Mouse (Mus musculus) embryonic facial prominence, embryonic 15.5 days (tissue): Measurements from ENCODE around the gene Olfr578. TPM values are rescaled to one million over a fixed set of nuclear protein-coding genes. Genes with fewer than 3 reads are reported as not detected.

Experiments used
- ATAC-seq: fragments of 200-750 bp; cut with Nextera tagmentation; 2 replicates; pipeline ENCODE4 v1.8.0; 2017; ENCODE audit warnings: low read depth, moderate TSS enrichment; ENCODE audit not compliant: insufficient number of reproducible peaks, low FRiP score, low TSS enrichment
- H3K27ac ChIP-seq: fragments of 300-500 bp; sonication (generic); replicated peaks from 2 replicates; pipeline ENCODE4 v1.5.1; 2015; ENCODE audit warnings: mild to moderate bottlenecking, inconsistent platforms
- H3K27me3 ChIP-seq: fragments of 300-500 bp; sonication (generic); 2 replicates; pipeline ENCODE4 v1.6.1; 2015; ENCODE audit warnings: inconsistent platforms
- H3K36me3 ChIP-seq: fragments of 300-500 bp; sonication (generic); 2 replicates; pipeline ENCODE4 v1.6.1; 2015; ENCODE audit warnings: mild to moderate bottlenecking, inconsistent platforms
- H3K4me1 ChIP-seq: fragments of 300-500 bp; sonication (generic); 2 replicates; pipeline ENCODE4 v1.6.1; 2015; ENCODE audit warnings: inconsistent platforms
- H3K4me2 ChIP-seq: fragments of 300-500 bp; sonication (generic); replicated peaks from 2 replicates; pipeline ENCODE4 v1.6.1; 2015; ENCODE audit warnings: mild to moderate bottlenecking, inconsistent platforms
- H3K4me3 ChIP-seq: fragments of 300-500 bp; sonication (generic); replicated peaks from 2 replicates; pipeline ENCODE4 v1.5.1; 2015; ENCODE audit warnings: mild to moderate bottlenecking, inconsistent platforms
- H3K9ac ChIP-seq: fragments of 300-500 bp; sonication (generic); 2 replicates; pipeline ENCODE4 v1.6.1; 2015; ENCODE audit warnings: inconsistent platforms
- H3K9me3 ChIP-seq: fragments of 300-500 bp; sonication (generic); replicated peaks from 2 replicates; pipeline ENCODE4 v1.6.1; 2016; ENCODE audit warnings: inconsistent platforms
- WGBS: fragments of 180-500 bp; shearing (Covaris S2); methylation state at CpG from one replicate; pipeline ENCODE4 v1.1.7; 2015; 5-methylcytosine and 5-hydroxymethylcytosine counted together
- polyA plus RNA-seq: library from polyadenylated mRNA; unstranded; fragments of >200 nt; fragmentation: Nextera tagmentation; extraction: Ambion mirVana; gene quantifications from 2 replicates; pipeline ENCODE4 v1.2.1, GENCODE M21; 2015

Gene Olfr578
- polyA plus RNA-seq: 0.71 and 0.87 TPM in 2 replicates

DNA sequence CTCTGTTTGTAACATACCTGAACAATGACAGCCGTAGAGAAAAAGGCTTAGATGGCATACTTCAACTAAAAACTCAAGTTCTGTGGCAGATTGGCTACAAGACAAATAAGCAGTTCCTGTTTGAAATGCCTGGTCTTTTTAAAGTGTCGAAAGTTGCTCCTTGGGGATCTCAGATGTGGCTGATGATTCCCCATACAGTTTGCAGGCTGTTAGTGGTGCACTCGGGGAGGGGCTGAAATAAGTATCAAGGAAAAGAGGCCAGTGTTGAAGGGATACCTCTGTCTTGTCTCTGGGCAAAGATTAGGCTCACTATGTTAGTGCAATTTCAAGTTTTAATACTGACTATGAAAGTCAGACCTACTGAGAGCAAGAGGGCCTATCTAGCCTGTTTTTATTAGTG is at the start of gene Olfr578:
Gene Olfr578, minus strand, starts transcription at position 101 of the 400 bp plus-strand sequence.
- no peaks in the 10 kb centered on the region for H3K27me3 ChIP-seq
- H3K9me3 ChIP-seq: no peaks in the 10 kb centered on the region
- no peak within 1 kb of the TSS for H3K4me3 ChIP-seq
- no peak within 1 kb of the TSS for H3K27ac ChIP-seq
- H3K4me1 ChIP-seq: no peaks in the 10 kb centered on the region
- no peak within 1 kb of the TSS for H3K4me2 ChIP-seq
- no peaks in the 10 kb centered on the region for H3K36me3 ChIP-seq
- ATAC-seq: no peak
- 60% methylated on average over 3 of the region's 3 CpGs for WGBS
- H3K9ac ChIP-seq: no peak within 1 kb of the TSS

- H3K9ac ChIP-seq: no peak within 1 kb of the TSS
- H3K4me2 ChIP-seq: no peak within 1 kb of the TSS
- H3K4me1 ChIP-seq: no peaks in the 10 kb centered on the region
- no peak within 1 kb of the TSS for H3K4me3 ChIP-seq
- H3K27ac ChIP-seq: no peak within 1 kb of the TSS
- ATAC-seq: no peak
- no peaks in the 10 kb centered on the region for H3K36me3 ChIP-seq
- H3K27me3 ChIP-seq: no peaks in the 10 kb centered on the region
- no peaks in the 10 kb centered on the region for H3K9me3 ChIP-seq
Measured at GRCm38 (mm10) chr7:103037724-103038123, 48.6 kb upstream of the Olfr578 start, which contains the start of gene Olfr582. Gene Olfr582 (plus strand): TSS chr7:103038024.

DNA sequence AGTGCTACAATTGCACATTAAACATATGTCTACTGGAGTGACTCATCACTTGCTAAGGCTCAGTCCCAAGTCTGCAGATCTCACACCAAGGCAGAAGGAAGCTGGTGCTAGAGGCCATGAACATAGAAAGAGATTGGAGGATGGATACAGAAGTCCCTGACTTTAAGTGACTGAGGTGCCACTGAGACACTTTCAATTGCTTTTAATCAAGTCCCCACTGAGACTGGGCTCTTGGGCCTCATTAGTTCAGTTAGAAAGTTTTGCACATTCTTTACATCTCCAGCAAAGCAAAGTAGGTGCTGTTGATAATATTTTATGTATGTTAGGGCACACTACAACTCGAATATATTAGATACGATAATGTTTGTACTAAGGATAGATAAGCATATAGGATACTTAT is 13.3 kb downstream of the Olfr578 start, which contains the start of gene Olfr577:
Gene Olfr577, minus strand, starts transcription at position 101 of the 400 bp plus-strand sequence.
- no peaks in the 10 kb centered on the region for H3K9me3 ChIP-seq
- no peak within 1 kb of the TSS for H3K4me2 ChIP-seq
- ATAC-seq: no peak
- no peaks in the 10 kb centered on the region for H3K27me3 ChIP-seq
- H3K27ac ChIP-seq: no peak within 1 kb of the TSS
- H3K4me1 ChIP-seq: no peaks in the 10 kb centered on the region
- H3K36me3 ChIP-seq: no peaks in the 10 kb centered on the region
- no peak within 1 kb of the TSS for H3K9ac ChIP-seq
- H3K4me3 ChIP-seq: no peak within 1 kb of the TSS
- WGBS: 75% methylated on average over 2 of the region's 2 CpGs

DNA sequence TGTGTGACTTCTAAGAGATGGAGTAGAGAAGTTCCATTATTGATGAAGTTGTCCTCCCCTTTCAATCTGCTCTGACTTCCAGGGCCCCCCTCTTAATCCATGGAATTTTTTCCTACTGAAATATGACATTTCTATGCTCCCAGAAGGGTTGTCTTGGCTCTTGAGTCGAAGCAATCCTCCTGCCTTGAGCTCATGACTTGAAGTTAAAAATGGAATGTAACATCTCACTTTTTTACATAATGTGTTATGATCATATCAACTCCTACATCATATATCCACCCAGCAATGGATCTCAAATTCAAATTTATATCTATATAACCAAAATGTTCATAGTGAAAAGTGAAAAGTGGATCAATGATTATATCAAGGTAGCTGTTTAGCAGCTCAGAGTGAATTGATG is 14.7 kb downstream of the Olfr578 start:
- H3K9ac ChIP-seq: no peak overlapping the region
- H3K9me3 ChIP-seq: no peaks in the 10 kb centered on the region
- no peak for ATAC-seq
- H3K27ac ChIP-seq: no peak overlapping the region
- no peaks in the 10 kb centered on the region for H3K36me3 ChIP-seq
- no peak overlapping the region for H3K4me2 ChIP-seq
- 47% methylated on average over 1 of the region's 1 CpGs for WGBS
- H3K4me1 ChIP-seq: no peaks in the 10 kb centered on the region
- H3K27me3 ChIP-seq: no peaks in the 10 kb centered on the region
- H3K4me3 ChIP-seq: no peak overlapping the region

GRCm38 (mm10) chr7:102962360-102962759 is 26.8 kb downstream of the Olfr578 start, which contains the start of gene Olfr576:
Gene Olfr576 (plus strand): TSS chr7:102962660.
- no peak within 1 kb of the TSS for H3K9ac ChIP-seq
- WGBS: 38% methylated on average over 2 of the region's 2 CpGs
- ATAC-seq: no peak
- no peak within 1 kb of the TSS for H3K4me2 ChIP-seq
- no peak within 1 kb of the TSS for H3K27ac ChIP-seq
- H3K4me3 ChIP-seq: no peak within 1 kb of the TSS
- no peaks in the 10 kb centered on the region for H3K9me3 ChIP-seq
- H3K27me3 ChIP-seq: no peaks in the 10 kb centered on the region
- no peaks in the 10 kb centered on the region for H3K36me3 ChIP-seq
- H3K4me1 ChIP-seq: no peaks in the 10 kb centered on the region

- no peak for ATAC-seq
- H3K27ac ChIP-seq: no peak within 1 kb of the TSS
- no peak within 1 kb of the TSS for H3K4me3 ChIP-seq
- WGBS: 58% methylated on average over 1 of the region's 1 CpGs
- no peaks in the 10 kb centered on the region for H3K4me1 ChIP-seq
- H3K36me3 ChIP-seq: no peaks in the 10 kb centered on the region
- H3K9ac ChIP-seq: no peak within 1 kb of the TSS
- no peaks in the 10 kb centered on the region for H3K27me3 ChIP-seq
- H3K9me3 ChIP-seq: no peaks in the 10 kb centered on the region
- H3K4me2 ChIP-seq: no peak within 1 kb of the TSS
Measured at GRCm38 (mm10) chr7:102958593-102958992, 30.5 kb downstream of the Olfr578 start, which contains the start of gene Olfr575. Gene Olfr575 (minus strand): TSS chr7:102958775.

GRCm38 (mm10) chr7:102958137-102958536 is 31.0 kb downstream of the Olfr578 start:
- no peaks in the 10 kb centered on the region for H3K9me3 ChIP-seq
- H3K9ac ChIP-seq: no peak overlapping the region
- 73% methylated on average over 3 of the region's 3 CpGs for WGBS
- no peaks in the 10 kb centered on the region for H3K36me3 ChIP-seq
- no peak overlapping the region for H3K27ac ChIP-seq
- no peak overlapping the region for H3K4me3 ChIP-seq
- no peaks in the 10 kb centered on the region for H3K4me1 ChIP-seq
- no peak for ATAC-seq
- H3K4me2 ChIP-seq: no peak overlapping the region
- no peaks in the 10 kb centered on the region for H3K27me3 ChIP-seq

DNA sequence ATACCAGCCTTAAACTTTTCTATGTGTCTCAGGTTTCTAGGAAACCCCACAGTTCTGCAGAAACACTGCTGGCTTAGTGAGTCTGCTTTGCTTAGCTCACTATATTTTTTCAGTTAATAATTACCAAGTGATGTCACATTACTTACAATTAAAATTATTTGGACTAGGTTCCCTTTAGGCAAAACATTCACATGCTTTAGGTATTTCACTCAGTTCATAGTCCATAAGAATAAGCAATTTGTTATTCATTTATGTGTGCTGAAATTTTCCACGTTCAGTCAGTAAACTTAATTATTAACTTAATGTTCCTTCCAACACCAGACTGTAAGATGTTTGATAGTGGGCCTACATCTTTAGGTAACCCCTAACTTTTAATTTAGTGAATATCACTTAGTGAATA is 38.4 kb downstream of the Olfr578 start:
- Histone ChIP-seq H3K9ac (no peak overlapping the region), H3K27me3 (no peaks in the 10 kb centered on the region), H3K9me3 (no peaks in the 10 kb centered on the region), H3K4me2 (no peak overlapping the region), H3K4me3 (no peak overlapping the region), H3K4me1 (no peaks in the 10 kb centered on the region), H3K36me3 (no peaks in the 10 kb centered on the region), H3K27ac (no peak overlapping the region)
- 50% methylated on average over 1 of the region's 1 CpGs for WGBS
- ATAC-seq: no peak

- no peaks in the 10 kb centered on the region for H3K36me3 ChIP-seq
- no peak within 1 kb of the TSS for H3K4me3 ChIP-seq
- WGBS: 89% methylated on average over 1 of the region's 1 CpGs
- H3K27me3 ChIP-seq: no peaks in the 10 kb centered on the region
- H3K9me3 ChIP-seq: no peaks in the 10 kb centered on the region
- H3K4me2 ChIP-seq: no peak within 1 kb of the TSS
- no peak within 1 kb of the TSS for H3K27ac ChIP-seq
- no peak for ATAC-seq
- no peaks in the 10 kb centered on the region for H3K4me1 ChIP-seq
- H3K9ac ChIP-seq: no peak within 1 kb of the TSS
Measured at GRCm38 (mm10) chr7:102948167-102948566, 41.0 kb downstream of the Olfr578 start, which contains the start of gene Olfr574. Gene Olfr574 (plus strand): TSS chr7:102948467.

- Histone ChIP-seq H3K4me3 (no peak overlapping the region), H3K9ac (no peak overlapping the region), H3K27me3 (no peaks in the 10 kb centered on the region), H3K4me1 (no peaks in the 10 kb centered on the region), H3K4me2 (no peak overlapping the region), H3K9me3 (no peaks in the 10 kb centered on the region), H3K27ac (no peak overlapping the region), H3K36me3 (no peaks in the 10 kb centered on the region)
- WGBS: 86% methylated on average over 1 of the region's 1 CpGs
- no peak for ATAC-seq
Measured at GRCm38 (mm10) chr7:102943417-102943816, 45.7 kb downstream of the Olfr578 start.

DNA sequence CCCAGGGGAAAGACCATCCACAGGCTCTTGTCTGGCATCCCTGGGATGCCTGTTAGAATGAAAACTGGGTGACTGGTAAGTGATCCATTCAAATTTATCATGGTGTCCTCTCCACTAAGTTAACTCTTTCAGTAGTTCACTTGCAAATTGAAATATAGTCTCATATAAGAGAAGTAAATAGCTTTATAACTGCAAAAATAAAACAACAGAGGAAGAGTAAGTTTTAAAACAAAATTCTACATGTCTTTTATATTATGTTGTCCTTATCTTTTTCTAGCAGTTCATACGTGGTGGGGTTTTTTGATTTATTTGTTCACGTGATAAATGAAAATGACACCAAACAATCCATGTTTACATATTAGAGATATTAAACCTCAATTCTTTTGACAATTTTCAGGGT is 46.6 kb downstream of the Olfr578 start, which contains the start of gene Olfr573-ps1:
Gene Olfr573-ps1, minus strand, starts transcription at position 101 of the 400 bp plus-strand sequence.
- 84% methylated on average over 2 of the region's 2 CpGs for WGBS
- H3K36me3 ChIP-seq: no peaks in the 10 kb centered on the region
- H3K9me3 ChIP-seq: no peaks in the 10 kb centered on the region
- ATAC-seq: no peak
- H3K27me3 ChIP-seq: no peaks in the 10 kb centered on the region
- H3K4me1 ChIP-seq: no peaks in the 10 kb centered on the region
- H3K9ac ChIP-seq: no peak within 1 kb of the TSS
- no peak within 1 kb of the TSS for H3K27ac ChIP-seq
- H3K4me3 ChIP-seq: no peak within 1 kb of the TSS
- no peak within 1 kb of the TSS for H3K4me2 ChIP-seq
